Mouse (Mus musculus) intestine, postnatal 0 days (tissue): ENCODE data around the gene Sept7. TPM values are rescaled to one million over a fixed set of nuclear protein-coding genes. Genes with fewer than 3 reads are reported as not detected.
"Not testable (repeated sequence)": the region's sequence is repeated elsewhere in the genome, so short reads cannot be mapped to it uniquely, and the experiment has no call there.

Source experiments
- ATAC-seq: fragments of 200-750 bp; cut with Nextera tagmentation; 2 replicates; pipeline ENCODE4 v1.8.0; 2017; ENCODE audit warnings: mild to moderate bottlenecking, moderate TSS enrichment, moderate library complexity
- H3K27ac ChIP-seq: fragments of 300-500 bp; sonication (generic); 2 replicates; pipeline ENCODE4 v1.5.1; 2014; ENCODE audit warnings: mild to moderate bottlenecking, low read depth, low read length, moderate library complexity
- H3K27me3 ChIP-seq: fragments of 300-500 bp; sonication (generic); replicated peaks from 2 replicates; pipeline ENCODE4 v1.6.1; 2014; ENCODE audit warnings: low read length, mixed read lengths; ENCODE audit not compliant: control insufficient read depth, insufficient read depth
- H3K36me3 ChIP-seq: fragments of 300-500 bp; sonication (generic); 2 replicates; pipeline ENCODE4 v1.6.1; 2014; ENCODE audit warnings: mild to moderate bottlenecking, moderate library complexity; ENCODE audit not compliant: control insufficient read depth, insufficient read depth
- H3K4me1 ChIP-seq: fragments of 300-500 bp; sonication (generic); replicated peaks from 2 replicates; pipeline ENCODE4 v1.6.1; 2014; ENCODE audit warnings: antibody characterized with exemption, low read length, mixed read lengths; ENCODE audit not compliant: control insufficient read depth, insufficient read depth
- H3K4me2 ChIP-seq: fragments of 300-500 bp; sonication (generic); replicated peaks from 2 replicates; pipeline ENCODE4 v1.6.1; 2014; ENCODE audit warnings: low read depth, mild to moderate bottlenecking, moderate library complexity
- H3K4me3 ChIP-seq: fragments of 300-500 bp; sonication (generic); 2 replicates; pipeline ENCODE4 v1.5.1; 2014; ENCODE audit warnings: low read depth, low read length
- H3K9ac ChIP-seq: fragments of 300-500 bp; sonication (generic); 2 replicates; pipeline ENCODE4 v1.6.1; 2014; ENCODE audit warnings: mild to moderate bottlenecking, low read depth, low read length
- H3K9me3 ChIP-seq: fragments of 300-500 bp; sonication (generic); 2 replicates; pipeline ENCODE4 v1.6.1; 2016; ENCODE audit warnings: mixed run types; ENCODE audit not compliant: control insufficient read depth
- CTCF ChIP-seq: sonication (generic); IDR thresholded peaks from 2 replicates; pipeline ENCODE4 v1.5.1; 2016; ENCODE audit warnings: low read depth, mild to moderate bottlenecking, control low read depth, antibody characterized with exemption, moderate library complexity
- WGBS: fragments of 180-500 bp; shearing (Covaris S2); extraction: QIAGEN DNeasy Blood & Tissue Kit; methylation state at CpG from one replicate; pipeline ENCODE4 v1.1.7; 2014; 5-methylcytosine and 5-hydroxymethylcytosine counted together
- polyA plus RNA-seq: library from polyadenylated mRNA; unstranded; fragments of >200 nt; fragmentation: Nextera tagmentation; extraction: Ambion mirVana; gene quantifications from 2 replicates; pipeline ENCODE4 v1.2.1, GENCODE M21; 2015

The Sept7 gene
- polyA plus RNA-seq, 1 experiment from 2014 or later, result 147 TPM

DNA sequence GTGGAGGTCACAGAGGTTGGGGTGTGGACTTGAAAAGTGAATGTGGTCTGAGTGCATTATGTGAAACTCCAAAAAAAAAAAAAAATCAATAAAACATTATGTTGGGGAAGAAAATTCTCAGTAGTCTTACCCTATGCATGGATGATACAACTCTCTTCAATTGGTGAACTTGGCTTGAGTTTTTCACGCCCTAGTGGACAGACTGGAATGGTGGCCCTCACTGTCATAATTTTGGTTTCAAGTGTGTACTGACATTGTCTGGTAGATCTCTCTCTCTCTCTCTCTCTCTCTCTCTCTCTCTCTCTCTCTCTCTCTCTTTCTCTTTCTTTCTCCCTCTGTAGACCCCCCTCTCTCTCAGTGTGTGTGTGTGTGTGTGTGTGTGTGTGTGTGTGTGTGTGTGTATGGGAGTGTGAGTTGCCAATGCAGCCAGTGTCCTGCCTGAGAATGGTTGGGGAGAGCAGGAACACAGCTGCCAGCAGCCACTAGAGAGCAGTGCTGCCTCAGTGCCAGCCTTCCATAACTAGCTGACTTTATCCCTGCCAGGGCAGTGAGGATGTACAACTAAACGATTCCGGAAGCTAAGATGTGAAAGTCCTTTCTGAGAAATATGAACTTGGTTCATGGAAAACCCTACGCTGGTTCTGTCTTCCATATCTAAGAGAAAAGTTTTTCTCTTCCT lies 65.7 kb downstream of the Sept7 start:
- Histone ChIP-seq H3K36me3 (peaks cover under 1% of the 10 kb centered on the region; the same call in 1 of the 2 replicates), H3K9me3 (no peaks in the 10 kb centered on the region), H3K4me2 (no peak overlapping the region), H3K4me3 (no peak overlapping the region), H3K9ac (no peak overlapping the region), H3K27me3 (no peaks in the 10 kb centered on the region), H3K27ac (no peak overlapping the region), H3K4me1 (no peaks in the 10 kb centered on the region)
- WGBS, result 51% methylated on average over 4 of the region's 4 CpGs
- peak; percentile 90 for TF ChIP-seq CTCF
- peak; percentile 65; the same call in 1 of the 2 replicates for ATAC-seq

DNA sequence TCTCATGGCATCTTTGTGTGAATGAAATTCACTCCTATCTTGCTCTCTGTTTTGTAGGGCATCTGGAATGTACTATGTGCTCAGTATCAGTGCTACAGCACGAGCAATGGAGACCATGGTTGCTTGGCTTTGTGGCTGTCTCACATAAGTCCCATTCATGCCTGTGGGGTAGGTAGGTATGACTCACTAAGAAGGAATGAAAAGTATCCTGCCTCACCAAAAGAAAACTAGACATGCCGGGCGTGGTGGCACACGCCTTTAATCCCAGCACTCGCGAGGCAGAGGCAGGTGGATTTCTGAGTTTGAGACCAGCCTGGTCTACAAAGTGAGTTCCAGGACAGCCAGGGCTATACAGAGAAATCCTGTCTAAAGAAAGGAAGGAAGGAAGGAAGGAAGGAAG lies 67.4 kb downstream of the Sept7 start:
- H3K27ac ChIP-seq, H3K4me2 ChIP-seq, H3K9ac ChIP-seq, ATAC-seq, H3K9me3 ChIP-seq, H3K36me3 ChIP-seq, H3K4me3 ChIP-seq, H3K4me1 ChIP-seq, H3K27me3 ChIP-seq: not testable (repeated sequence)
- WGBS, result 87% methylated on average over 6 of the region's 6 CpGs

DNA sequence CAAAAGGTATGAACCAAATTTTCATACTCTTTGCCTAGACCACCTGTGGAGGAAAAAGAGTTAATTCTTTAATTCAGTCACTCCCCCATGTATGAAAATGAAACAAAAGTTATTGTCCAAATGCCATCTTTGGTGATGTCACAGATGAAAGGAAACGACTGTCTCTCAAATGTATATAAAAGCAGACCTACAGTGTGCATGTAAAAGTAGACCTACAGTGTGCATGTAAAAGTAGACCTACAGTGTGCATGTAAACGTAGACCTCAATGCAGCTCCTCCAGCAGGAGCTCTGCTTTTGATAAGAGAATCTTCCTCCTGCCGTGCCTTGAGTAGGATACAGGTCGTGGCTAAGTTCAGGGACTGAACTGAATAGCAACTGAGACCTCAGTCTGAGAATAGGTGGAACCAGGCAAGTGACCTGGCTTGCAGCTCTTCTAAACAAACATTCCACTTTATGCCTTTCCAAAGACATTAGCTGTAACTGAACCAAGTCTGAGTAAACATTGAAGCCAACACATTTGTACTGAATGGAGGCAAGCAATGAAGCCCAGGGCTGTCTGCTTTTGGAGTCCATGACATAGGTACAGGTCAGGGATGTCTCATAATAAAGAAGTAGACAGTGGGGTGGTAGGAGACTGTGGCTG lies 75.6 kb downstream of the Sept7 start:
- no peaks in the 10 kb centered on the region for H3K27me3 ChIP-seq
- no peak overlapping the region for H3K4me3 ChIP-seq
- H3K9ac ChIP-seq, result no peak overlapping the region
- no peak for TF ChIP-seq CTCF
- WGBS, result 77% methylated on average over 4 of the region's 4 CpGs
- no peaks in the 10 kb centered on the region for H3K9me3 ChIP-seq
- H3K4me2 ChIP-seq, result no peak overlapping the region
- no peaks in the 10 kb centered on the region for H3K4me1 ChIP-seq
- no peaks in the 10 kb centered on the region for H3K36me3 ChIP-seq
- ATAC-seq, result no peak
- no peak overlapping the region for H3K27ac ChIP-seq

DNA sequence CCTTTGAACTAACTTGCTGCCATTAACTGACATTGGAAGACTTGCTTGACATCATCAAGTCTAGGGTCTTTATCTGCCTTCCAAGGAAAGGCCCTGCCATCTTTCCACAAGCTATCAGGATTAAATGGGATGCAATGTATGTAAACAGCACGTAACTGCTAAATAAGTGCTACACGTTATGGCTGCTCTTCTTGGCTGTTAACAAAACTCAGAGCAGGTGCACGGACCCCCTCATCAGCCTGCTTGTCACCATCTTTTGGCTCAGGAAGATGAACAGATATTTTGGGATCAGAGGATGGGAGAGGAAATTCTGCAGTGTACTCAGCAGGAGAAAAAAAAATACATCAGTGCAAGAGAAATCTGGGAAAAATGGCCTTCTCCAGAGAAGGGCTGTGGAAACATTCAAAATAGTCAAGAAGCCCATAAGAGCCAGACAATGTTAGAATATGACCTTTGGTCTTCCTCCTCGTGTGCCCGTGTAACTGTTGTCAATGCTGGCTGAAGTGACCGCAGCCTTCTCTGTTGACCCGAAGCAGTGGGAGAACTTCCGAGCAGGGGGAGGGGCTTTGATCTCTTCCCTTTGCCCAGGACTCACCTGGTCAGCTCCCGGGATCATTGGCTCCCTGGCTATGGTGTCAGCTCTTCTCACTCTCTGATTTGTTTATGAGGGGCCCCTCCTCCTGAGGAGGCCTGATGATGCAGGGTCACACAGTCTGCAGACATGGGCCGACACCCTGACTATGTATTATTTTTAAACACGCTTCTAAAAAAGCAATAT lies 76.9 kb downstream of the Sept7 start:
- 63% methylated on average over 11 of the region's 11 CpGs for WGBS
- TF ChIP-seq CTCF, result no peak
- no peaks in the 10 kb centered on the region for H3K9me3 ChIP-seq
- H3K27me3 ChIP-seq, result no peaks in the 10 kb centered on the region
- no peaks in the 10 kb centered on the region for H3K4me1 ChIP-seq
- H3K36me3 ChIP-seq, result no peaks in the 10 kb centered on the region
- H3K4me3 ChIP-seq, result no peak overlapping the region
- no peak overlapping the region for H3K9ac ChIP-seq
- no peak overlapping the region for H3K27ac ChIP-seq
- H3K4me2 ChIP-seq, result no peak overlapping the region
- ATAC-seq, result no peak

DNA sequence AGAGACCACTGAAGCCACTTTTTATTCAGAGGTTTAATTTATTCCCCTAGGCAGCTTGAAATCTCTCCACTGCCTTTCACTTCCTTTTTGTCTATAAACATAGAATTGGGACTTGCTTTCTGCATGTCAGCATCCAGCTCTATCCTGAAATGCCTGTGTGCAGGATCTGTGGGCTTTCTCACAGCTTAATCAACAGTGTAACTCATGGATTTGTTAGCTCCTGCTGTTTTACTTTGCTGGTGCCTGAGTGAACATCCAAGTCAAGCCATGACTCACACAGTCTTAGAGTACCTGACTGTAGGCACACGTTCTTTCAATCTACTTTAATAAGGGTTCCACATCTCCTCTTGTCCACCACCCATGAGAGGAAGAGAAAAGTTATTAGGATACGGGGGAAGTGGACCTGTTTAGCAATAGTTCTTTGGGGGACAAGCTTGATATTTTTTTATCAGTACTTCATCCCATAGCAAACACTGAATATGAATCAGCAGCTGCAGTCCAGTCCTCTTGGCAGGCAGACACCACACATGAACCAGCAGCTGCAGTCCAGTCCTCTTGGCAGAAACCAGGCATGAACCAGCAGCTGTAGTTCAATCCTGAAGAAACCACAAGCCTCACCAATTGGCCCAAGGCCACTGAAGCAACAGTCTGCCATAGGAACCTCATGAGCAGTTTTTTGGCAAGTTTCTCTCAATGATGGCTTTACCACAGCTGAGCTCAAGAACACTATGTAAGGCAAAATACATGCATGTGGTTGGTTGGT lies 85.4 kb downstream of the Sept7 start:
- H3K9ac ChIP-seq, result no peak overlapping the region
- H3K4me3 ChIP-seq, result no peak overlapping the region
- H3K4me2 ChIP-seq, result no peak overlapping the region
- H3K27me3 ChIP-seq, result no peaks in the 10 kb centered on the region
- H3K9me3 ChIP-seq, result no peaks in the 10 kb centered on the region
- ATAC-seq, result no peak
- H3K36me3 ChIP-seq, result no peaks in the 10 kb centered on the region
- no peak for TF ChIP-seq CTCF
- H3K27ac ChIP-seq, result no peak overlapping the region
- no peaks in the 10 kb centered on the region for H3K4me1 ChIP-seq
- 69% methylated on average over 2 of the region's 2 CpGs for WGBS

DNA sequence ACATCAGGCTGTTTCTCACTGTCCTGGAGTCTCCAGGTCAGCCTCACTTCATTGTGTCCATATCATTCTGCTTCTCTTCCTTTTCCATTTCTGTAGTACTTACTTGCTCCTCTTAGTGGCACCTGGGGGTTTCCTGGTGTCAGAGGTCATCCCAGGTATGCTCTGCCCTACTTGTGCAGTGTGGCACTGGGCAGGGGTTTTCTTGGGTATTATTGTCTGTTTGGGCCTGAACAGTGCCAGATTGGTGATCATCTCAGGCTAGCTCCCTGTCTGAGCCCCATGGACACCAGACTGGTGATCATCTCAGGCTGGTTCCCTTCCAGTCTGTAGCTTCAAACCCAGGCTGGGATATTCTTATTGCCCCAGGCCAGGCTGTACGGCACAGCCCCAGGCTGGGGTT lies 88.2 kb downstream of the Sept7 start:
- 74% methylated on average over 1 of the region's 1 CpGs for WGBS
- no peak overlapping the region for H3K27ac ChIP-seq
- no peak for TF ChIP-seq CTCF
- no peak overlapping the region for H3K4me2 ChIP-seq
- no peaks in the 10 kb centered on the region for H3K4me1 ChIP-seq
- no peaks in the 10 kb centered on the region for H3K9me3 ChIP-seq
- no peaks in the 10 kb centered on the region for H3K36me3 ChIP-seq
- H3K9ac ChIP-seq, result no peak overlapping the region
- H3K4me3 ChIP-seq, result no peak overlapping the region
- H3K27me3 ChIP-seq, result no peaks in the 10 kb centered on the region
- ATAC-seq, result no peak
